Mouse (Mus musculus) gastrocnemius, adult 8-10 months (tissue): ENCODE results near the gene Kifc1. TPM values are rescaled to one million over a fixed set of nuclear protein-coding genes. Genes with fewer than 3 reads are reported as not detected.
A peak's percentile ranks its signal among the peaks of the same experiment; 100 is the strongest.

ENCODE experiments used
- DNase-seq, 2 experiments: peaks; one replicate each; pipeline ENCODE4 v3.0.0; 2022; ENCODE audit warnings: low spot score in 2 of 2
- microRNA-seq: library from miRNA; unstranded; fragments of <30 nt; microRNA quantifications from one replicate; pipeline ENCODE4 v1.2.0, GENCODE M21; 2022
- total RNA-seq, 4 experiments: library from RNA; stranded (reverse); gene quantifications; 2 replicates each; pipeline ENCODE4 v1.2.4; 2022

The Kifc1 gene
- total RNA-seq, 4 experiments from 2014 or later: 0.19 to 0.56 (median 0.45) TPM; not detected in 1

- no peak for DNase-seq
Measured at GRCm38 (mm10) chr17:33857816-33858215, 32.6 kb downstream of the Kifc1 start.

GRCm38 (mm10) chr17:33851331-33851730 lies 39.1 kb downstream of the Kifc1 start:
- no peak for DNase-seq

- DNase-seq: no peak
Measured at GRCm38 (mm10) chr17:33848139-33848538, 42.3 kb downstream of the Kifc1 start.

GRCm38 (mm10) chr17:33844196-33844595 lies 46.3 kb downstream of the Kifc1 start:
- DNase-seq: no peak

- DNase-seq: peak; percentile 84 to 86
Measured at GRCm38 (mm10) chr17:33842966-33843795, 47.3 kb downstream of the Kifc1 start, which contains the start of gene Cd320. Cd320 (plus strand) TSS chr17:33843091.

- DNase-seq: no peak
Measured at GRCm38 (mm10) chr17:33829561-33829960, 60.9 kb downstream of the Kifc1 start.

- no peak for DNase-seq
Measured at GRCm38 (mm10) chr17:33828892-33829291, 61.6 kb downstream of the Kifc1 start.

- DNase-seq: peak; percentile 37 to 50
Measured at GRCm38 (mm10) chr17:33826850-33827249, 63.6 kb downstream of the Kifc1 start.

Small RNA genes lying within 50 kb of the gene (microRNA-seq; reads per million reads assigned to microRNA genes)
- not detected for gene Gm27740

Other genes with a start within 250 kb of the Kifc1 start
- gene Hnrnpm, start 203.8 kb downstream of the Kifc1 start, total RNA-seq: 10 to 100 TPM; 37.6 to 69.2 (median 57.2) TPM
- gene March2, start 172.0 kb downstream of the Kifc1 start, total RNA-seq: 100 to 1,000 TPM in 1 of 4 experiments, 10 to 100 TPM in 3; 90.1 to 113 (median 96.7) TPM
- gene Rab11b, start 130.1 kb downstream of the Kifc1 start, total RNA-seq: 100 to 1,000 TPM; 131 to 136 (median 133) TPM
- gene Angptl4, start 108.8 kb downstream of the Kifc1 start, total RNA-seq: 1 to 10 TPM in 3 of 4 experiments, under 1 TPM in 1; 0.41 to 5.5 (median 3.0) TPM
- 10 to 100 TPM; 12.4 to 17.4 (median 14.8) TPM for gene Kank3, start 80.1 kb downstream of the Kifc1 start, total RNA-seq
- gene Rps28, start 66.1 kb downstream of the Kifc1 start, total RNA-seq: 100 to 1,000 TPM; 634 to 807 (median 649) TPM
- 100 to 1,000 TPM; 371 to 396 (median 385) TPM for gene Ndufa7, start 66.1 kb downstream of the Kifc1 start, total RNA-seq
- gene Cd320, start 47.6 kb downstream of the Kifc1 start, total RNA-seq: 10 to 100 TPM; 16.3 to 18.0 (median 17.0) TPM
- not detected for gene Gm7029, start 16.8 kb downstream of the Kifc1 start, total RNA-seq
- not detected for gene Platr17, start 14.5 kb upstream of the Kifc1 start, total RNA-seq
- 10 to 100 TPM; 14.1 to 18.5 (median 16.1) TPM for gene Daxx, start 18.8 kb upstream of the Kifc1 start, total RNA-seq
- gene Tapbp, start 25.2 kb upstream of the Kifc1 start, total RNA-seq: 10 to 100 TPM; 35.3 to 41.1 (median 38.3) TPM
- 10 to 100 TPM; 14.5 to 18.7 (median 17.1) TPM for gene Zbtb22, start 25.2 kb upstream of the Kifc1 start, total RNA-seq
- 10 to 100 TPM; 20.3 to 26.3 (median 23.6) TPM for gene Rgl2, start 38.9 kb upstream of the Kifc1 start, total RNA-seq
- gene Pfdn6, start 49.7 kb upstream of the Kifc1 start, total RNA-seq: 10 to 100 TPM; 56.4 to 69.1 (median 64.0) TPM
- gene Wdr46, start 50.0 kb upstream of the Kifc1 start, total RNA-seq: 10 to 100 TPM in 1 of 4 experiments, 1 to 10 TPM in 3; 7.8 to 11.5 (median 8.7) TPM
- 1 to 10 TPM; 1.4 to 1.8 (median 1.5) TPM for gene B3galt4, start 60.8 kb upstream of the Kifc1 start, total RNA-seq
- gene Vps52, start 65.2 kb upstream of the Kifc1 start, total RNA-seq: 10 to 100 TPM; 32.0 to 34.6 (median 32.5) TPM
- gene Rps18, start 65.3 kb upstream of the Kifc1 start, total RNA-seq: 100 to 1,000 TPM; 380 to 500 (median 432) TPM
- gene H2-K1, start 109.7 kb upstream of the Kifc1 start, total RNA-seq: 10 to 100 TPM; 34.2 to 57.8 (median 46.1) TPM
- gene Ring1, start 134.0 kb upstream of the Kifc1 start, total RNA-seq: 10 to 100 TPM in 3 of 4 experiments, 1 to 10 TPM in 1; 9.8 to 15.6 (median 11.7) TPM
- 10 to 100 TPM; 83.6 to 90.2 (median 84.9) TPM for gene H2-Ke6, start 137.4 kb upstream of the Kifc1 start, total RNA-seq
- 10 to 100 TPM; 44.2 to 63.5 (median 49.3) TPM for gene Slc39a7, start 141.0 kb upstream of the Kifc1 start, total RNA-seq
- 10 to 100 TPM; 36.8 to 39.3 (median 38.8) TPM for gene Rxrb, start 141.2 kb upstream of the Kifc1 start, total RNA-seq
- 1 to 10 TPM; 2.5 to 4.8 (median 3.9) TPM for gene Col11a2, start 148.8 kb upstream of the Kifc1 start, total RNA-seq
- not detected for gene H2-Oa, start 201.7 kb upstream of the Kifc1 start, total RNA-seq
- gene H2-DMa, start 228.9 kb upstream of the Kifc1 start, total RNA-seq: 1 to 10 TPM; 3.0 to 4.6 (median 4.0) TPM
- gene Brd2, start 232.0 kb upstream of the Kifc1 start, total RNA-seq: 10 to 100 TPM; 67.9 to 73.8 (median 69.8) TPM